Mouse (Mus musculus): ENCODE measurements at regions not wholly inside any gene's neighbourhood (a gene's known extent, or its start where the extent isn't known, plus 50 kb on each side); places are given as distances from the start of the nearest gene placed in this dataset.

DNA sequence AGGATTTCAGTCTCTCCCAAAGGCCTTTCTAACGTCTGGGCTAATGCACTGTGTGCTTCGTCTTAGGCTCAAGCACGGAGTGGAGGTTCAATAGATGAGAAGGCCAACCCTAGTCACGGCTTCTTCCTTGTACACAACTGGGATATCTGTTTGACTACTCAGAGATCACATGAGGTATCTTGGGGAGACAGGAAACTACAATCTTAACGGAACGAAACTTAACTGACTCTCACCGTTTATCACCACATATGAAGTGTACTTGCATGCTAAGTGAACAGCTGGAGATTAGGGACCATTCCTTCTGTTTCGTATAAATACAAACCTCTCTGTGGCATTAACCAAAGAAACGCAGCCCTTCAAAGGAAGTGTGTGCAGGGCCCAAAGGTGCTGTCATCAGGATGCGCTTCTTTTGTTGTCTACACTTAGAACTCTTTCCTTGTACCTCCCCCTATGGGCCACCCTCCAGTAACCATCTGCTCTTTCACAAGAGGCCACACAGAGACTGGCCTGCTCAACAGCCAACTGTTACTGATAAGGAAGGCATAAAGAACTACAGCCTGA lies 55.8 kb upstream of the Cdkn2b start:
- TF ChIP-seq POLR2A (IDR thresholded peaks at IDR 0.05; ENCODE audit: borderline replicate concordance, low read depth, low read length): no peak
- TF ChIP-seq CTCF (IDR thresholded peaks at IDR 0.05; ENCODE audit: low read depth, low read length): no peak
